Mouse (Mus musculus): ENCODE data around the gene Llph. TPM values are rescaled to one million over a fixed set of nuclear protein-coding genes. Genes with fewer than 3 reads are reported as not detected.
A peak's percentile ranks its signal among the peaks of the same experiment; 100 is the strongest.

Gene Llph
- polyA plus RNA-seq, 1 experiment: 123 TPM

DNA sequence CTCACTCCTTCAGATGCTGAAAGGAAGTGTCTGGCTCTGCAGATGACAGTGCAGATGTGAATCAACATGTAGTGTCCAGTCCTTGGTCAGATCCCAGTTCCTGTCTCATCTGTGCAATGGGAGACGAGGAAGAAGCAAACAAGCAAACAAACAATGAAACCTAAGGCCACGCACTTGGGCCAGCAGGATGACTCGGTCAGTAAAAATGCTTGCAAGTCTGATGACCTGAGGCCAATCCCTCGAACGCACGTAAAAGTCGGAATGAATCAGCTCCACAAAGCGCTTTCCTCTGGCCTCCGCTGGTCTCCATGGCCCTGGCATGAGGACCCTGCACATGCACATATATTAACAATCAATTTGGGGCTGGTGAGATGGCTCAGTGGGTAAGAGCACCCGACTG, 7.9 kb upstream of the Llph start:
- peak overlapping the region; percentile 44 for H3K4me3 ChIP-seq (replicated peaks)
- peaks cover 47% of the 10 kb centered on the region for H3K4me1 ChIP-seq
- TF ChIP-seq FLI1 (IDR thresholded peaks at IDR 0.05; ENCODE audit: low read length) (no peak), GATA1 (IDR thresholded peaks at IDR 0.05; ENCODE audit: borderline replicate concordance, low read length) (no peak)
- peaks cover 88% of the 10 kb centered on the region for H3K36me3 ChIP-seq (replicated peaks; ENCODE audit: low read length)
- H3K9me3 ChIP-seq: no peaks in the 10 kb centered on the region
- no peaks in the 10 kb centered on the region for H3K27me3 ChIP-seq (replicated peaks)

DNA sequence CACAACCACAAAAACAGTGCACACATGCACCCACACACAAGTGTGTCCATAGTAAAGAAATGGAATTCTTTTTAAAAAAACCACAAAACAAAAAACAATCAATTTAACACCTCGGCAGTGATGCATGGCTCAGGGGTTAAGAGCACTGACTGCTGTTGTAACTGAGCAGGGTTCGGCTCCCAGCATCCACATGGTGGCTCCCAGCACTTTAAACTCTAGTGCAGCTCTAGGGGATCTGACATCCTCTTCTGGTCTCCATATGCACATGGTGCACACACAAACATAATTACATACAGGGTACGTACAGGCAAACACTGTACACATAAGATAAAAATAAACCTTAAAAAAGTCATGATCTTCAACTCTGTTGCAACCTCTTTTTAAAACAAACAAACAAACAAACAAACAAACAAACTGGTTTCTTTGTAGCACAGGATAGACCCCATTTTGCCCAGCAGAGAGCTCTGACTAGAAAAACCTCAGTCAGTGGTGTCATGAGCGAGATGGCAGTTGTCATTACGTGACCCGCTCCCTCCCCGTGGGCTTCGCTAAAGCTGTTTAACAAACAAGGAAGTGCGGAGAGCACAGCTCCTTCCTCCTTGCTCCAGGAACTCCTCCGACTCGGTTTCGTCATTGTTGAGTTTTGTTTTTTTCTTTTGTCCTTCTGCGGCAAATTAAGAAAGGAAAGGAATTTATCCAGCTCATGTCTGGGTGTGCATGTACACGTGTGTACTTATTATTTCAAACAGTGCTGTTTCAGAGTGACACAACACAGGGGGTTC, 7.1 kb upstream of the Llph start:
- peaks cover 39% of the 10 kb centered on the region for H3K4me1 ChIP-seq
- no peaks in the 10 kb centered on the region for H3K9me3 ChIP-seq
- peaks cover 88% of the 10 kb centered on the region for H3K36me3 ChIP-seq (replicated peaks; ENCODE audit: low read length)
- no peak overlapping the region for H3K4me3 ChIP-seq (replicated peaks)
- no peaks in the 10 kb centered on the region for H3K27me3 ChIP-seq (replicated peaks)
- TF ChIP-seq FLI1 (IDR thresholded peaks at IDR 0.05; ENCODE audit: low read length) (no peak), GATA1 (IDR thresholded peaks at IDR 0.05; ENCODE audit: borderline replicate concordance, low read length) (no peak)

DNA sequence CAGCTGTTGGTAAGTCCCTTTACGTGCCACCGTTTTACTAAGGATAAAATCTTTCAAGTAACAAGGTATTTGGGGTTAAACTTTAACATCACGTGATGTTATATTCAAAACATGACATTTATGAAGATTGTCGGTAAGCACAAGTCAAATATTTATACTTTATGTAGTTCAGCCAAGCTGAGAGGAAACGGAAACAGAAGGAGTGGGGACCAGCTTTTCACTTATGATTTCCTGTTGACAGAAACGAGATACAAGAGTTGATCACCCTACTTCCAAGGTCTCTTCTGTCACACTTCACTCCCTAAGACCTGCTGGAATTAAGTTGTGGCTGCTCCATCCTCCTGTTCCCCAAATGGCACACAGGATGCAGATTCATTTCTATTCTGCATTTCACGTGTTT, 6.1 kb upstream of the Llph start:
- H3K4me1 ChIP-seq: peaks cover 40% of the 10 kb centered on the region
- no peak overlapping the region for H3K4me3 ChIP-seq (replicated peaks)
- no peaks in the 10 kb centered on the region for H3K9me3 ChIP-seq
- H3K27me3 ChIP-seq (replicated peaks): no peaks in the 10 kb centered on the region
- TF ChIP-seq GATA1 (IDR thresholded peaks at IDR 0.05; ENCODE audit: borderline replicate concordance, low read length) (no peak), FLI1 (IDR thresholded peaks at IDR 0.05; ENCODE audit: low read length) (no peak)
- peaks cover 87% of the 10 kb centered on the region for H3K36me3 ChIP-seq (replicated peaks; ENCODE audit: low read length)

DNA sequence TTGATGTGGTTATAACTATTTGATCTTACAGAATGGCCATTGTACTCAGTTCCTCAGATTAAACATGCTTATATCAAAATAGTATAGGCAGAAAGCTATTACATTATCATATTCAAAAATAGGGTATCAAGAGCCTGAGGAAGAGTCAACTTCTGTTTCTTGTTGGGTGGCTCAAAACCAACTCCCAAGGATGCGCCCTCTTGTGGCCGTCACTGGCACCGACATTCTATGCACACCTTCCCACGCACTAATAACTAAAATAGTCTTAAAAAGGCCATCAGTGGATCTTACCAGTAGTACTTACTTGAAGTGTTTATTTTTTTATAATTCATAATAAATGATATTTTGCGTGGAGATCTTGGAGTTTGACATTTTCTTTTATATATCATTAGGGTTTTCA, 4.8 kb downstream of the Llph start:
- H3K4me1 ChIP-seq: peaks cover 33% of the 10 kb centered on the region
- peaks cover 4% of the 10 kb centered on the region for H3K27me3 ChIP-seq (replicated peaks)
- peaks cover 53% of the 10 kb centered on the region for H3K36me3 ChIP-seq (replicated peaks; ENCODE audit: low read length)
- no peak overlapping the region for H3K4me3 ChIP-seq (replicated peaks)
- no peaks in the 10 kb centered on the region for H3K9me3 ChIP-seq
- TF ChIP-seq GATA1 (IDR thresholded peaks at IDR 0.05; ENCODE audit: borderline replicate concordance, low read length) (no peak), FLI1 (IDR thresholded peaks at IDR 0.05; ENCODE audit: low read length) (no peak)

DNA sequence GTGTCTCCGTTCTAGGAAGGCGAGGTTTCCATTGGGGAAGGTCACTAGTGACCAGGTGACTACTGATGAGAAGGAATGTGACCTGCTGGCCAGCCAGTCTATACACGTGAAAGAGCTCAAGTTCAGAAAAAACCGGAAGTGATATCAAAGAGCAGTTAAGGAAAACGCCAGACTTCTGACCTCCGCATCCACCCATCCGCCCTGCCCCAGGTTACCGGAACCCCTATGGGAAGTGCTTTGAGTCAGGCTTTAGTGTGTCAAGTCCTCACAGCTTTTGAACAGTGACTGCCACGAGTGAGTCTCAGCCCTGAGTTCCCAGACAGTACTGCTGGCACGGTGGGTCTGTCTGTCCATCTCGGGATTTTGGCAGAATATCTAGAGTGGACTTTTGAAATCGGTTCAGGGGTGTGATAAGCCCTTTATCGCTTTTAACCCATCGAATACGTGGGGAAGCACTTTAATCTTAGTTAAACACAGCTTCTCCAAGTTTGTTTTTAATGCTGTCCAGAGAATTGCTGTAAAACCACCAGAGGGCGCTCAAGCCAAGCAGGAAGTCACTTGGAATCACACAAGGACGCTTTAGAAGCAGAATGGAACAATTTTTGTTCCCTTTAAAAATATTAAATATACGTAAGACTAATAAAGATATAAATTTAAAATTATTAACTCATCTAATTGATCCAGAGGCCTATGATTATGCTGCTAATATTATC, 6.9 kb downstream of the Llph start:
- Histone ChIP-seq H3K4me1 (peaks cover 22% of the 10 kb centered on the region), H3K9me3 (no peaks in the 10 kb centered on the region), H3K27me3 (replicated peaks) (peaks cover 4% of the 10 kb centered on the region), H3K4me3 (replicated peaks) (no peak overlapping the region), H3K36me3 (replicated peaks; ENCODE audit: low read length) (peaks cover 47% of the 10 kb centered on the region)
- TF ChIP-seq FLI1 (IDR thresholded peaks at IDR 0.05; ENCODE audit: low read length) (no peak), GATA1 (IDR thresholded peaks at IDR 0.05; ENCODE audit: borderline replicate concordance, low read length) (no peak)

DNA sequence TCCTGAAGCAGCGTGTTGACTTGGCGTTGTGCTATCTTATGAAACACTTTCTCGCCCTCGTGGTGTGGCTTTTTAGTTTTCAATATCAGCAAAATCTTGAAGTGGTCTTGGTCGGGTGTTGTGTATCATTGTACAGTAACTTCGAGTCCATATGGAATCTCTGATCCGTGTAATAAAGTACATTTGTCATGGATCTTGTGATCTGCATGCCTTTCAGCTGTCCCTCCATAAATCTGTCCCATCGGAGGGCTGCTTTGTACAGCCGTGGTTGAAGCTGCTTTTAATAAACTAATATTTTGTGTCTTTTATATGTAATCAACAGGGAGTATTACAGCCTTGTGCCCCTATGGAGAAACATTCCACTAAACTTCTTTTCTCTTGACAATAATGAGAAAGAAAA, 10.0 kb downstream of the Llph start:
- no peaks in the 10 kb centered on the region for H3K9me3 ChIP-seq
- TF ChIP-seq GATA1 (IDR thresholded peaks at IDR 0.05; ENCODE audit: borderline replicate concordance, low read length): no peak
- peaks cover 11% of the 10 kb centered on the region for H3K27me3 ChIP-seq (replicated peaks)
- peaks cover 20% of the 10 kb centered on the region for H3K36me3 ChIP-seq (replicated peaks; ENCODE audit: low read length)
- H3K4me1 ChIP-seq: peaks cover 3% of the 10 kb centered on the region; the same call in 1 of the 2 replicates
- no peak overlapping the region for H3K4me3 ChIP-seq (replicated peaks)

DNA sequence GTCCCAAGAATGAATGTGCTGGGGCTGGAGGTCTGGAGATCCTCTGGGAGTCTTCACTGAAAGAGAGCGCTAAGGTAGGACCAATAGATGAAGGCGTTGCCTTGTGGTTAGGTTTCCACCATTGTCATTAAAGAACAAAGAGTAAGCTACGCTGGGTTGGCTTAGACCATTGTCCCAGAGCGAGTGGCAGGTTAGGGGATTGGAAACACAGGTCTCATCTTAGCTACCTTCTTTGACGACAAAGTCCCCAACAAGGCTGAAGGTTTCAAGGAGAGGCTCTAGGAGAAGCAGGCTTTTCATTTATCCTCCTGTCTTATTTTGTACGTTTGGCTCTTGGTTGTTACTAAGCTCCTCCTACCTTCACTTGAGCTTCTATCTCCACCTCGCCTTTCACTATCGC, 11.4 kb downstream of the Llph start:
- TF ChIP-seq FLI1 (IDR thresholded peaks at IDR 0.05; ENCODE audit: low read length) (no peak), GATA1 (IDR thresholded peaks at IDR 0.05; ENCODE audit: borderline replicate concordance, low read length) (no peak)
- H3K27me3 ChIP-seq (replicated peaks): peaks cover 18% of the 10 kb centered on the region
- peaks cover 6% of the 10 kb centered on the region for H3K36me3 ChIP-seq (replicated peaks; ENCODE audit: low read length)
- no peak overlapping the region for H3K4me3 ChIP-seq (replicated peaks)
- H3K4me1 ChIP-seq: peaks cover 6% of the 10 kb centered on the region; the same call in 1 of the 2 replicates
- no peaks in the 10 kb centered on the region for H3K9me3 ChIP-seq

DNA sequence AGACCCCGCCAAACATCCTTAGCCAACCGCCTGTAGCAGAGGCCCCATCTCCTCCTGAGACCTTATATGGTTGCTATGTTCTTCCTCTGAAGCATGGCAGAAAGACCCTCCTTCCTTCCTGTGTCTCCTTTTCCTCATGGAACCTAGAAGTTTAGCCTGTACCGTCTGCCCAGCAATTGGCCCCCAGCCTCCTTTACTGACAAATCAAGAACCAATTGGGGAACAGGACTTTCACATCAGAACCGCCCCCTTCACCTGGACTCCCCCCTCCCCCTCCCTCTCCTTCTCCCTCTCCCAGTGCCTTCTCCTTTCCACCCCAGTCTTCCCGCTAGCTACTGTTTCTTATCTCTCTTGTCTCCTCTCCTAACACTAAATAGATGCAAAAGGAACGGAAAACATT, 12.6 kb downstream of the Llph start:
- Histone ChIP-seq H3K9me3 (no peaks in the 10 kb centered on the region), H3K27me3 (replicated peaks) (peaks cover 18% of the 10 kb centered on the region), H3K36me3 (replicated peaks; ENCODE audit: low read length) (no peaks in the 10 kb centered on the region), H3K4me1 (peaks cover 10% of the 10 kb centered on the region; the same call in 1 of the 2 replicates), H3K4me3 (replicated peaks) (no peak overlapping the region)
- TF ChIP-seq GATA1 (IDR thresholded peaks at IDR 0.05; ENCODE audit: borderline replicate concordance, low read length): no peak
- TF ChIP-seq FLI1 (IDR thresholded peaks at IDR 0.05; ENCODE audit: low read length): no peak

DNA sequence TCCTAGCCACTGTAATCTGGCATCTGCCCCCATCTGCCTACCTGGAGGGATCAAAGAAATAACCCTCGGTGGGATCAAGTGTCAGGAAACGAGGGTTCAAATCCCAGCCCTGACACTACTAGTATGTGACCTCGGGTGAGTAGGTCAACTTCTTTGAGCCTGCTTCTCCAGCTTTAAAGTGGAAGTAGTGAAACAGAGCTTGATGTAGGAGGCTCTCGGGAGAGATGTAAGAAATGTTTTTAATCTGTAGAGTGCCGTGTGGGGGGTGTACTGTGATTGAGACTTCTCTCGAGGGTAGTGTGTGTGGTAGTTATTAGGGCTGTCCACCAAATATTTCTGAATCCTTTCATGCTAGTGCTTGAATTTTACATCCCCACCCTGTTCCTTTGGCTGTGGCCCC, 15.6 kb downstream of the Llph start:
- no peaks in the 10 kb centered on the region for H3K36me3 ChIP-seq (replicated peaks; ENCODE audit: low read length)
- TF ChIP-seq GATA1 (IDR thresholded peaks at IDR 0.05; ENCODE audit: borderline replicate concordance, low read length) (no peak), FLI1 (IDR thresholded peaks at IDR 0.05; ENCODE audit: low read length) (no peak)

DNA sequence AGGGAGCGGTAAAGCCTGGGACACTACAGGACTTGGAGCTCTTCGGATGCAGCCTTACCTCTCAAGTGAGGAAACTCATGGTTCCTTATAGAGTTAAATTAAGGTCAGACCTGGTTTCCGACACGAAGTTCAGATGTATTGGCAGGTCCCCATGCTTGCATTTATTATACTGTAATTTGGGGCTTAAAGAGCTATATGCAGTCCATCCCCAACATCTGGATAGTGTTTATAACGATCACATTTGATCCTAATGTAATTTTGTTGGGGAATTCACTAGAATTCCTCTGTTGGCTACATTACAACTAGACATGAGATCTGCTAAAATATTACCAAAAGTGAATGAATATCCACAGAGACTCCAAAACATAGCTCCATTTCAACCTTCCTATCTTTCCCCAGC, 18.8 kb downstream of the Llph start:
- Histone ChIP-seq H3K27me3 (replicated peaks) (peaks cover 12% of the 10 kb centered on the region), H3K9me3 (no peaks in the 10 kb centered on the region), H3K4me1 (peaks cover 11% of the 10 kb centered on the region), H3K36me3 (replicated peaks; ENCODE audit: low read length) (no peaks in the 10 kb centered on the region), H3K4me3 (replicated peaks) (no peak overlapping the region)
- TF ChIP-seq FLI1 (IDR thresholded peaks at IDR 0.05; ENCODE audit: low read length): no peak
- TF ChIP-seq GATA1 (IDR thresholded peaks at IDR 0.05; ENCODE audit: borderline replicate concordance, low read length): no peak

More for the DNA sequence above, 15.6 kb downstream of the Llph start:
- no peak overlapping the region for H3K4me3 ChIP-seq (replicated peaks)
- H3K4me1 ChIP-seq: peaks cover 13% of the 10 kb centered on the region
- H3K27me3 ChIP-seq (replicated peaks): peaks cover 14% of the 10 kb centered on the region
- H3K9me3 ChIP-seq: no peaks in the 10 kb centered on the region
